Mouse (Mus musculus) CH12.LX (cell line): Measurements from ENCODE around the gene Fn3krp. TPM values are rescaled to one million over a fixed set of nuclear protein-coding genes. Genes with fewer than 3 reads are reported as not detected.
A peak's percentile ranks its signal among the peaks of the same experiment; 100 is the strongest.

Experiments used
- DNase-seq: peaks from one replicate; pipeline ENCODE4 v3.0.0-alpha.2; 2013; ENCODE audit errors: extremely low read depth
- H3K27ac ChIP-seq: 2 replicates; pipeline ENCODE4 v1.5.1; 2012; ENCODE audit warnings: low read depth, mild to moderate bottlenecking, control low read depth, moderate library complexity; ENCODE audit not compliant: insufficient read depth
- H3K27me3 ChIP-seq: replicated peaks from 2 replicates; pipeline ENCODE3; 2012; ENCODE audit warnings: inconsistent platforms
- H3K36me3 ChIP-seq, 2 experiments: replicated peaks in 1 of 2; 2 replicates each; pipeline versions ENCODE3 to v1.6.1; 2012; ENCODE audit warnings: inconsistent platforms in 1 of 2, low read length in 1 of 2, mild to moderate bottlenecking in 1 of 2, mixed read lengths in 1 of 2, moderate library complexity in 1 of 2; ENCODE audit not compliant: control insufficient read depth in 1 of 2, insufficient read depth in 1 of 2
- H3K4me1 ChIP-seq, 2 experiments: 2 replicates each; pipeline ENCODE4 v1.6.1; 2012; ENCODE audit warnings: inconsistent platforms in 1 of 2, moderate library complexity in 1 of 2; ENCODE audit not compliant: insufficient read depth in 2 of 2, control insufficient read depth in 1 of 2
- H3K4me2 ChIP-seq: 2 replicates; pipeline ENCODE4 v1.6.1; 2012; ENCODE audit warnings: low read depth, mild to moderate bottlenecking, control low read depth; ENCODE audit not compliant: poor library complexity, insufficient read depth, severe bottlenecking
- H3K4me3 ChIP-seq, 3 experiments: fragments of 150-350 bp in 1 of 3; sonication (generic) in 1 of 3; replicated peaks in 1 of 3; 2 replicates each; pipeline versions ENCODE3 to v1.5.1; 2011 to 2012; ENCODE audit warnings: low read depth in 2 of 3, low read length in 2 of 3, mild to moderate bottlenecking in 2 of 3, moderate library complexity in 2 of 3, control low read depth in 1 of 3, improper control_type of control experiment in 1 of 3, inconsistent platforms in 1 of 3, mixed read lengths in 1 of 3; ENCODE audit not compliant: poor library complexity in 1 of 3
- H3K79me2 ChIP-seq: replicated peaks from 2 replicates; pipeline ENCODE4 v1.6.1; 2012; ENCODE audit warnings: mild to moderate bottlenecking, moderate library complexity; ENCODE audit not compliant: control insufficient read depth, poor library complexity, insufficient read depth, severe bottlenecking; ENCODE audit errors: extremely low read depth
- H3K9ac ChIP-seq: 2 replicates; pipeline ENCODE4 v1.6.1; 2012; ENCODE audit warnings: low read depth, mild to moderate bottlenecking, control low read depth, moderate library complexity; ENCODE audit not compliant: insufficient read depth
- H3K9me3 ChIP-seq: replicated peaks from 2 replicates; pipeline ENCODE3; 2012; ENCODE audit warnings: low read length, inconsistent platforms, mixed read lengths
- BHLHE40 ChIP-seq: IDR thresholded peaks from 2 replicates; pipeline ENCODE4 v1.6.1; 2011; ENCODE audit warnings: mild to moderate bottlenecking, low read depth, low read length, improper control_type of control experiment
- CHD1 ChIP-seq: IDR thresholded peaks from 2 replicates; pipeline ENCODE4 v1.6.1; 2012; ENCODE audit warnings: low read depth, low read length, improper control_type of control experiment, inconsistent platforms
- CHD2 ChIP-seq: IDR thresholded peaks from 2 replicates; pipeline ENCODE4 v1.6.1; 2011; ENCODE audit warnings: low read length, improper control_type of control experiment
- CTCF ChIP-seq, 2 experiments: IDR thresholded peaks in 1 of 2; conservative IDR thresholded peaks in 1 of 2; 2 replicates each; pipeline ENCODE4 v1.5.1; 2011 to 2012; ENCODE audit warnings: low read depth in 2 of 2, low read length in 2 of 2, improper control_type of control experiment in 1 of 2, inconsistent platforms in 1 of 2, mild to moderate bottlenecking in 1 of 2, moderate library complexity in 1 of 2
- E2F4 ChIP-seq: IDR thresholded peaks from 2 replicates; pipeline ENCODE4 v1.6.1; 2011; ENCODE audit warnings: low read depth, low read length, improper control_type of control experiment; ENCODE audit not compliant: insufficient replicate concordance
- ELF1 ChIP-seq: IDR thresholded peaks from 2 replicates; pipeline ENCODE4 v1.6.1; 2014; ENCODE audit warnings: low read depth, mild to moderate bottlenecking, inconsistent platforms, low read length, improper control_type of control experiment
- EP300 ChIP-seq: IDR thresholded peaks from 2 replicates; pipeline ENCODE4 v1.6.1; 2011; ENCODE audit warnings: low read length, improper control_type of control experiment
- ETS1 ChIP-seq: conservative IDR thresholded peaks from 2 replicates; pipeline ENCODE4 v1.6.1; 2012; ENCODE audit warnings: low read depth, mild to moderate bottlenecking, inconsistent platforms, low read length, improper control_type of control experiment, moderate library complexity
- GABPA ChIP-seq: IDR thresholded peaks from 2 replicates; pipeline ENCODE4 v1.6.1; 2012; ENCODE audit warnings: low read depth, low read length, improper control_type of control experiment, inconsistent platforms; ENCODE audit not compliant: insufficient replicate concordance
- HCFC1 ChIP-seq: IDR thresholded peaks from 2 replicates; pipeline ENCODE4 v1.6.1; 2012; ENCODE audit warnings: low read depth, mild to moderate bottlenecking, inconsistent platforms, low read length, improper control_type of control experiment
- IRF4 ChIP-seq: IDR thresholded peaks from 2 replicates; pipeline ENCODE4 v1.6.1; 2014; ENCODE audit warnings: low read depth, mild to moderate bottlenecking, inconsistent platforms, low read length, improper control_type of control experiment
- JUN ChIP-seq: IDR thresholded peaks from 2 replicates; pipeline ENCODE4 v1.6.1; 2011; ENCODE audit warnings: low read depth, mild to moderate bottlenecking, low read length, improper control_type of control experiment, moderate library complexity; ENCODE audit not compliant: insufficient read depth
- JUND ChIP-seq: conservative IDR thresholded peaks from 2 replicates; pipeline ENCODE4 v1.6.1; 2011; ENCODE audit warnings: low read depth, low read length, improper control_type of control experiment
- KAT2A ChIP-seq: IDR thresholded peaks from 2 replicates; pipeline ENCODE4 v1.6.1; 2012; ENCODE audit warnings: low read length, improper control_type of control experiment, inconsistent platforms; ENCODE audit not compliant: insufficient replicate concordance
- MAFK ChIP-seq: IDR thresholded peaks from 2 replicates; pipeline ENCODE4 v1.6.1; 2011; ENCODE audit warnings: low read length, improper control_type of control experiment; ENCODE audit not compliant: insufficient replicate concordance
- MAX ChIP-seq: IDR thresholded peaks from 2 replicates; pipeline ENCODE4 v1.6.1; 2011; ENCODE audit warnings: low read length, improper control_type of control experiment
- MAZ ChIP-seq: IDR thresholded peaks from 2 replicates; pipeline ENCODE4 v1.6.1; 2012; ENCODE audit warnings: low read depth, mild to moderate bottlenecking, inconsistent platforms, low read length, improper control_type of control experiment, moderate library complexity
- MEF2A ChIP-seq: IDR thresholded peaks from 2 replicates; pipeline ENCODE4 v1.6.1; 2014; ENCODE audit warnings: low read depth, mild to moderate bottlenecking, inconsistent platforms, low read length, improper control_type of control experiment, borderline replicate concordance
- MXI1 ChIP-seq: IDR thresholded peaks from 2 replicates; pipeline ENCODE4 v1.6.1; 2011; ENCODE audit warnings: mild to moderate bottlenecking, low read depth, low read length, improper control_type of control experiment
- MYC ChIP-seq: IDR thresholded peaks from 2 replicates; pipeline ENCODE4 v1.6.1; 2011; ENCODE audit warnings: low read depth, mild to moderate bottlenecking, improper control_type of control experiment, low read length
- NELFE ChIP-seq: IDR thresholded peaks from 2 replicates; pipeline ENCODE4 v1.6.1; 2011; ENCODE audit warnings: low read depth, low read length, improper control_type of control experiment
- NRF1 ChIP-seq: IDR thresholded peaks from 2 replicates; pipeline ENCODE4 v1.6.1; 2014; ENCODE audit warnings: low read depth, mild to moderate bottlenecking, inconsistent platforms, low read length, improper control_type of control experiment, moderate library complexity
- PAX5 ChIP-seq: IDR thresholded peaks from 2 replicates; pipeline ENCODE4 v1.6.1; 2012; ENCODE audit warnings: low read length, inconsistent platforms, mixed read lengths
- POLR2A ChIP-seq: IDR thresholded peaks from 2 replicates; pipeline ENCODE4 v1.6.1; 2011; ENCODE audit warnings: low read depth, mild to moderate bottlenecking, improper control_type of control experiment, low read length
- POLR2AphosphoS2 ChIP-seq: IDR thresholded peaks from 2 replicates; pipeline ENCODE4 v1.6.1; 2011; ENCODE audit warnings: low read depth, low read length, improper control_type of control experiment
- RAD21 ChIP-seq: IDR thresholded peaks from 2 replicates; pipeline ENCODE4 v1.6.1; 2011; ENCODE audit warnings: low read depth, mild to moderate bottlenecking, low read length, improper control_type of control experiment, moderate library complexity
- RCOR1 ChIP-seq: conservative IDR thresholded peaks from 2 replicates; pipeline ENCODE4 v1.6.1; 2012; ENCODE audit warnings: low read depth, mild to moderate bottlenecking, inconsistent platforms, low read length, improper control_type of control experiment
- SIN3A ChIP-seq: IDR thresholded peaks from 2 replicates; pipeline ENCODE4 v1.6.1; 2012; ENCODE audit warnings: low read length, improper control_type of control experiment, inconsistent platforms
- SMC3 ChIP-seq: IDR thresholded peaks from 2 replicates; pipeline ENCODE4 v1.6.1; 2011; ENCODE audit warnings: low read depth, low read length, improper control_type of control experiment
- TBP ChIP-seq: conservative IDR thresholded peaks from 2 replicates; pipeline ENCODE4 v1.6.1; 2011; ENCODE audit warnings: low read depth, low read length, improper control_type of control experiment
- TCF12 ChIP-seq: IDR thresholded peaks from 2 replicates; pipeline ENCODE4 v1.6.1; 2014; ENCODE audit warnings: low read depth, mild to moderate bottlenecking, inconsistent platforms, low read length, improper control_type of control experiment
- UBTF ChIP-seq: IDR thresholded peaks from 2 replicates; pipeline ENCODE4 v1.6.1; 2012; ENCODE audit warnings: low read depth, mild to moderate bottlenecking, inconsistent platforms, low read length, improper control_type of control experiment, moderate library complexity
- USF1 ChIP-seq: IDR thresholded peaks from 2 replicates; pipeline ENCODE4 v1.6.1; 2014; ENCODE audit warnings: low read depth, mild to moderate bottlenecking, inconsistent platforms, low read length, improper control_type of control experiment
- USF2 ChIP-seq: conservative IDR thresholded peaks from 2 replicates; pipeline ENCODE4 v1.6.1; 2011; ENCODE audit warnings: low read depth, low read length, improper control_type of control experiment
- ZC3H11A ChIP-seq: IDR thresholded peaks from 2 replicates; pipeline ENCODE4 v1.6.1; 2012; ENCODE audit warnings: low read depth, mild to moderate bottlenecking, inconsistent platforms, low read length, improper control_type of control experiment
- ZKSCAN1 ChIP-seq: IDR thresholded peaks from 2 replicates; pipeline ENCODE4 v1.6.1; 2012; ENCODE audit warnings: low read depth, inconsistent platforms, low read length, improper control_type of control experiment, borderline replicate concordance
- ZMIZ1 ChIP-seq: IDR thresholded peaks from 2 replicates; pipeline ENCODE4 v1.6.1; 2012; ENCODE audit warnings: low read depth, mild to moderate bottlenecking, inconsistent platforms, low read length, improper control_type of control experiment
- ZNF384 ChIP-seq: IDR thresholded peaks from 2 replicates; pipeline ENCODE4 v1.6.1; 2012; ENCODE audit warnings: low read depth, low read length, improper control_type of control experiment, inconsistent platforms
- dilution Hi-C: fragments of 300-500 bp; cut with MboI; formaldehyde crosslinking; loops from 2 replicates; pipeline ENCODE4 v1.14.3; 2020; ENCODE audit warnings: low sequenced_read_pairs; ENCODE audit not compliant: extremely low pct_unique_long_range_greater_than_20kb, extremely low pct_ligation_motif_present
- in situ Hi-C: fragments of 300-500 bp; cut with MboI; formaldehyde crosslinking; loops from 3 replicates; pipeline ENCODE4 v1.14.3; 2019; ENCODE audit warnings: low sequenced_read_pairs, low pct_ligation_motif_present, low pct_unique_long_range_greater_than_20kb, mixed read lengths
- polyA plus RNA-seq: library from polyadenylated mRNA; unstranded; fragments of >175 nt; gene quantifications from 2 replicates; pipeline ENCODE4 v1.2.1, GENCODE M21; 2012; ENCODE audit warnings: low read depth; ENCODE audit not compliant: insufficient read length
- total RNA-seq, 2 experiments: library from RNA; depleted of rRNA; stranded (reverse); fragments of 300-350 nt in 1 of 2; fragments of >200 nt in 1 of 2; gene quantifications; 2 replicates each; pipeline ENCODE4 v1.2.3; 2012 to 2014

Fn3krp gene
- total and polyA plus RNA-seq, 3 experiments, result 3.6 to 11.2 (median 9.8) TPM

DNA sequence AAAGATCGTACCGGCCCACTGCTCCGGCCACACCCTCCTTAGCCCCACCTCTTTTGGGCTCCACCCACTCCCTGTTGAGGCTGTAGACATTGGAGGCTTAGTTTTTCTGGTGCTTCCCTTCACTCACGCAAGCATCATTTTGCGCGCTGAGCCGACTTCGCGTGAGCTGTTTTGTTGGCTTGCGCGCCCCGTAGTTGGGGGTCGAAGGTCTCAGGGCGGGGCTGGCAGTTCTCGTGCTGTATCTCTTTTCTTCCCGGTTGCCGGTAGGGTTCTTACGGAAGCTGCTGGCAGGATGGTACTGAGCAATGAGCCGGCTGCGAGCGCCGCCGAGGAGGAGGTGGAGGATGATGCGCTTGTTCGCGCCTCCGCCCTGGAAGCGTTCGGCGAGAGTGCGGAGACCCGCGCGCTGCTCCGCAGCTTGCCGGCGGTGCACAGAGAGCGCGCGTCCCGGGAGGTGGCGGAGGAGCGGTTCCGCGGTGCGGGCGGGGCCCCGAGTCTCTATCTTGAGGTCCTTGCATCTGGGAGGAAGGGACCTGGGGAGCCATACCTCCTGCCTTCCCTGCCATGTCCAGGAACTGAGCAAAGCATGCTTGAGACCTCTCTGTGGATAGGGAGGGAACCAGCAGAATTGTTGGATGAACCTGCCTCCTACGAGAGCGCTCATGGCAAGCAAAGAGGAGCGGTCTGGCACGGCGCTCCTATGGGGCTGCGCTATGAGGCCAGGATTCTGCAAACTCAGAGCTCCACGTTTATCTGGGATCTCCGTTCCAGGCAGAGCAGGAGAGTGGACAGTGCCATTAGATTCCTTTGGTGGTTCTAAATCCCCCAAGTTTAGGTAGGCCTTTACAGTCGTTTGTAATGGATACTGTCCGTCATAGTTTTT is 30.8 kb downstream of the Fn3krp start, which contains the start of gene Tbcd:
Gene Tbcd, plus strand, starts transcription at position 197 of the 883 bp plus-strand sequence.
- Histone ChIP-seq H3K79me2 (peaks cover 6% of the 10 kb centered on the region; the same call in 1 of the 2 replicates), H3K4me3 (peak within 1 kb of the TSS; percentile 81 to 98 (median 89)), H3K27me3 (peaks cover 18% of the 10 kb centered on the region), H3K9ac (peak within 1 kb of the TSS; percentile 74), H3K9me3 (no peaks in the 10 kb centered on the region), H3K4me2 (peak within 1 kb of the TSS; percentile 96), H3K27ac (peak within 1 kb of the TSS; percentile 11), H3K4me1 (peaks cover 9 to 24% of the 10 kb centered on the region in 2 experiments), H3K36me3 (peaks cover 13 to 29% of the 10 kb centered on the region in 2 experiments)
- TF ChIP-seq USF2, result no peak
- TF ChIP-seq RAD21, result no peak
- peak; percentile 98 for TF ChIP-seq ELF1
- TF ChIP-seq MEF2A, result peak; percentile 86
- no peak for TF ChIP-seq ETS1
- TF ChIP-seq POLR2A, result peak; percentile 93
- peak; percentile 99 for TF ChIP-seq SIN3A
- TF ChIP-seq MAZ, result peak; percentile 99
- TF ChIP-seq MAX, result peak; percentile 82; the same call in 1 of the 2 replicates
- peak; percentile 81 for TF ChIP-seq ZMIZ1
- TF ChIP-seq NRF1, result peak; percentile 55
- TF ChIP-seq ZKSCAN1, result no peak
- TF ChIP-seq HCFC1, result peak; percentile 98
- TF ChIP-seq BHLHE40, result peak; percentile 71; the same call in 1 of the 2 replicates
- TF ChIP-seq MYC, result peak; percentile 83
- TF ChIP-seq IRF4, result peak; percentile 83
- peak; percentile 67; the same call in 1 of the 2 replicates for TF ChIP-seq UBTF
- TF ChIP-seq POLR2AphosphoS2, result peak; percentile 70; the same call in 1 of the 2 replicates
- peak; percentile 67 for TF ChIP-seq TBP
- peak; percentile 95 for TF ChIP-seq KAT2A
- TF ChIP-seq ZC3H11A, result no peak
- TF ChIP-seq CHD1, result no peak
- TF ChIP-seq NELFE, result peak; percentile 75
- TF ChIP-seq JUND, result no peak
- peak; percentile 98 for TF ChIP-seq CHD2
- TF ChIP-seq MAFK, result no peak
- peak; percentile 99 for TF ChIP-seq MXI1
- TF ChIP-seq JUN, result no peak
- no peak for TF ChIP-seq USF1
- TF ChIP-seq PAX5, result no peak
- TF ChIP-seq ZNF384, result peak; percentile 60
- TF ChIP-seq RCOR1, result no peak; the same call in 1 of the 2 replicates
- TF ChIP-seq CTCF (conservative IDR thresholded peaks at IDR 0.05 in 1 of 2, IDR thresholded peaks at IDR 0.05 in 1 of 2; ENCODE audit: low read depth in 2 of 2, low read length in 2 of 2), result no peak
- peak; percentile 90; the same call in 1 of the 2 replicates for TF ChIP-seq E2F4
- TF ChIP-seq EP300, result no peak
- peak; percentile 37; the same call in 1 of the 2 replicates for TF ChIP-seq GABPA
- TF ChIP-seq TCF12, result peak; percentile 72; the same call in 1 of the 2 replicates
- TF ChIP-seq SMC3, result no peak
- in situ Hi-C loops (no loop called here), dilution Hi-C loops (no loop called here)
- peak; percentile 99 for DNase-seq
